In genomic region chr2:102873848-102874247, GRCm38 (mm10) we compare ENCODE assay signal across 11 mouse cellular contexts. TPM values are rescaled to one million over a fixed set of nuclear protein-coding genes. Genes with fewer than 3 reads are reported as not detected.
DNase-seq lines count a peak whose midpoint lies in the region; ATAC-seq and TF ChIP-seq lines count a peak whose summit lies in the region.
"Had no signal": no experiment of that assay in that cellular context is flagged by ENCODE, and none has a peak within 500 bp of the region (broad histone marks: within the 10 kb centered on the region; RNA-seq: fewer than 3 reads in every experiment).

No protein-coding gene starts in this region.

- H3K27ac ChIP-seq in lung, postnatal 0 days (ENCODE audit: low read length) = no peak overlapping the region
- H3K27ac ChIP-seq: hindbrain, embryonic 15.5 days; liver, embryonic 15.5 days had no signal

- no peak overlapping the region for H3K4me3 ChIP-seq in lung, postnatal 0 days (ENCODE audit: low read depth, low read length)
- no peak overlapping the region for H3K4me3 ChIP-seq in lung, adult 2 months (replicated peaks; ENCODE audit: extremely low read depth, low read depth, low read length)
- H3K4me3 ChIP-seq: erythroblast, embryonic 14.5 days; hindbrain, embryonic 15.5 days; liver, embryonic 15.5 days had no signal

- no peak for TF ChIP-seq POLR2A in lung, adult 2 months (IDR thresholded peaks at IDR 0.05; ENCODE audit: borderline replicate concordance, extremely low read depth, low read depth, low read length)

- peak; percentile 27 for DNase-seq in lung, postnatal 0 days (ENCODE audit: low spot score)
- no peak for DNase-seq in lung, adult 2 months
- peak; percentile 35 for DNase-seq in ZHBTc4 (ENCODE audit: low read depth, low spot score)
- DNase-seq in induced T-regulatory cell, adult 2 months (ENCODE audit: low read depth) = peak; percentile 91
- DNase-seq in skeletal muscle tissue, adult 2 months (ENCODE audit: low read depth, low spot score) = peak; percentile 42
- DNase-seq in kidney, adult 18-20 months = no peak
- DNase-seq in adrenal gland, adult 8-10 months = no peak
- DNase-seq in adrenal gland, postnatal 10 days = no peak

- no peak for ATAC-seq in lung, postnatal 0 days

- no peak for TF ChIP-seq CTCF in lung, postnatal 0 days (IDR thresholded peaks at IDR 0.05)
- TF ChIP-seq CTCF in lung, adult 2 months (IDR thresholded peaks at IDR 0.05; ENCODE audit: insufficient read depth, low read length) = no peak

- no peaks in the 10 kb centered on the region for H3K36me3 ChIP-seq in lung, postnatal 0 days (ENCODE audit: insufficient read depth, low read length)
- H3K36me3 ChIP-seq: hindbrain, embryonic 15.5 days; liver, embryonic 15.5 days had no signal

- H3K9me3 ChIP-seq in lung, postnatal 0 days (ENCODE audit: low read length) = no peaks in the 10 kb centered on the region
- H3K9me3 ChIP-seq: hindbrain, embryonic 15.5 days; liver, embryonic 15.5 days had no signal

- H3K4me2 ChIP-seq in lung, postnatal 0 days (replicated peaks; ENCODE audit: low read depth, low read length) = no peak overlapping the region
- H3K4me2 ChIP-seq: hindbrain, embryonic 15.5 days; liver, embryonic 15.5 days had no signal

- no peak for TF ChIP-seq EP300 in lung, postnatal 0 days (IDR thresholded peaks at IDR 0.05)

- H3K4me1 ChIP-seq in lung, postnatal 0 days (ENCODE audit: insufficient read depth, low read depth, low read length) = no peaks in the 10 kb centered on the region
- H3K4me1 ChIP-seq in lung, adult 2 months (ENCODE audit: control insufficient read depth, insufficient read depth, low read length) = peaks cover 11% of the 10 kb centered on the region

- H3K9ac ChIP-seq in lung, postnatal 0 days (replicated peaks; ENCODE audit: low read depth) = no peak overlapping the region
- H3K9ac ChIP-seq: hindbrain, embryonic 15.5 days; liver, embryonic 15.5 days had no signal

- H3K27me3 ChIP-seq in lung, postnatal 0 days (replicated peaks; ENCODE audit: insufficient read depth, low read length) = no peaks in the 10 kb centered on the region
- H3K27me3 ChIP-seq: hindbrain, embryonic 15.5 days; liver, embryonic 15.5 days had no signal

- 63% methylated on average over 4 of the region's 4 CpGs for WGBS in lung, postnatal 0 days
- WGBS in lung, adult 2 months = 63% methylated on average over 4 of the region's 4 CpGs

RNA-seq across cellular contexts. Expression of gene Cd44, which starts 27.6 kb away (rescaled TPM):
- polyA plus RNA-seq in lung, postnatal 0 days (2015; fragmentation: Nextera tagmentation; extraction: Ambion mirVana) = 44.2 and 45.2 TPM in 2 replicates
- 46.8 and 59.3 TPM in 2 replicates for polyA plus RNA-seq in lung, adult 2 months (2012; rRNA removed)
- total RNA-seq in adrenal gland, adult 8-10 months (2022) = 10 to 100 TPM; 38.3 to 83.6 (median 56.9) TPM
- 10 to 100 TPM; 33.5 to 43.3 TPM for total RNA-seq in adrenal gland, postnatal 10 days (2021)

Comparison
In these comparisons a context has a peak if more than half of its experiments do, and no peak if none do; other contexts are left out.
1. DNase-seq: peak in lung, postnatal 0 days (single experiment), ZHBTc4 (single experiment), induced T-regulatory cell, adult 2 months (single experiment) and skeletal muscle tissue, adult 2 months (single experiment); none in lung, adult 2 months (single experiment), kidney, adult 18-20 months (single experiment), adrenal gland, adult 8-10 months (single experiment) and adrenal gland, postnatal 10 days (single experiment).